Mouse (Mus musculus): ENCODE results near the gene Cbx5. TPM values are rescaled to one million over a fixed set of nuclear protein-coding genes. Genes with fewer than 3 reads are reported as not detected.
A peak's percentile ranks its signal among the peaks of the same experiment; 100 is the strongest.

The Cbx5 gene
- total RNA-seq, 2 experiments from 2014 or later, result 65.0 to 76.3 TPM

DNA sequence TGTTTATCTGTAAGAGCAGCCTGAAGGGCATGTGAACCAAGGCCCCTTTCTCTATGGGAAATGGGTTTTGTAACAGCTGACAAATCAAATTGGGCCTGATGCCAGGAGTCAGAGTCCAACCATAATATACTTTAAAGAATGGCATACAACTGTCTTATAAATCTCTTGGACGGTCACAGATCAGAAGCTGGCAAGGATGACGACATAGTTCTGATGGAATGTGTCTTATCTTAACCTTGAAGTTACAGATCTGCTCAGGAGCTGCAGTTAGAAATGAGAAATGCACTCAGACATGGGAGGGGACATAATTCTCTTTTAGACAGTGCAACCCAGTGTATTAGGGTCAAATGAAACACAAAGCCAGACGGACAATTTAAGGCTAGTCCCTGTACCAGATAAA lies 18.8 kb downstream of the Cbx5 start:
- peak; percentile 28 to 53 for DNase-seq (ENCODE audit: low spot score in 2 of 2)

- no peak for DNase-seq (ENCODE audit: low spot score in 2 of 2)
These were observed 23.6 kb downstream of the Cbx5 start for GRCm38 (mm10) chr15:103216052-103216451.

GRCm38 (mm10) chr15:103214971-103215907 lies 24.4 kb downstream of the Cbx5 start:
- peak; percentile 71 to 72 for DNase-seq (ENCODE audit: low spot score in 2 of 2)

GRCm38 (mm10) chr15:103214149-103214548 lies 25.5 kb downstream of the Cbx5 start:
- no peak for DNase-seq (ENCODE audit: low spot score in 2 of 2)

DNA sequence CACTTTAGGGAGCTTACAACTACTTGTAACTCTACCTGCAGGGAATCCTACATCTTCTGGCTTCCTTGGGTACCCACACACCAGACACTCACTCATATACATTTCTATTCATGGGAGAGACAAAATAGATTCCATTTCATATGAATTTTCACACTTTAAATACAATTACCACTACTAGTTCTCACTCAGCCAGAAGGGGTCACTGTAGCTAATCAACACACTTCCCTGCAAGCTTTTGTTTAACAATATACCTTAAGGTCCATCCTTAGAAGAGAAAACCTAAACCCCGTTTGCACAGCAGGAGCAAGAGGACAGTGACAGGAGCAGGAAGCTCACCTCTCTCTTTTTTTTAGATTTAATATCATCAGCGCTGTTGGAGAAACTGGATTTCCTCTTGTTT lies 34.5 kb downstream of the Cbx5 start:
- DNase-seq (ENCODE audit: low spot score in 2 of 2), result no peak

DNA sequence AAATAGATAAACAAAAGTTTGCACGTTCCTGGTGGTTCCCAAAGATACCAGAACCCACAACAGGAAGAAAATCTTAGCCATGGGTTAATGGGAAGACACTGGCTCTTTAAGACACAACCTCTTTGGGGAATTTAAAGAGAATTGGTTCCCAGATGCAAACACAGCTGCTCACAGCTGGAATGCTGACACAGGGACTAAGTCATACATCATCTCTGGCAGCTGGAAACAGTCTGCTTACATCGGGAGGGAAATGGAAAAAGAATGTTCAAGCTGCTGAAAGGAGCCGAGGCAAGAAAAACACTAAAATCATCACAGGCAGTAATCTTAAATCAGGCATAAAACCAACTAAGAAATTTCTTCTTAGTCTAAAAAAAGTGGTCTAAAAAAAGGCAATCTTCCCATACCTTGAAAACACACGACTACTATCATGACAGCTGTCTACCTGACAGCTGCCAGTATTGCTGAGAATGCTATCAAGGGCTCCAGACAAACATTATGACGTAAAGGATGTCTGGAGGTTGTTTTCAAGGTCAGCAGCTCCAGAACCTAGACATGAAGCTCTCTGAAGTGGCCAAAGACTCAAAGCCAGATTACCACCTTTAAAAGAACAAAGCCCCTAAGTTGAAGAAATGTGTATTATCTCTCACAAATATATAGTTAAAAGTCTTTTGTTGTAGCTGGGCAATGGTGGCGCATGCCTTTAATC lies 37.4 kb downstream of the Cbx5 start:
- DNase-seq (ENCODE audit: low spot score in 2 of 2), result no peak

GRCm38 (mm10) chr15:103197785-103198184 lies 41.8 kb downstream of the Cbx5 start:
- DNase-seq (ENCODE audit: low spot score in 2 of 2), result no peak

- no peak for DNase-seq (ENCODE audit: low spot score in 2 of 2)
These were observed 42.8 kb downstream of the Cbx5 start for GRCm38 (mm10) chr15:103196835-103197234.

DNA sequence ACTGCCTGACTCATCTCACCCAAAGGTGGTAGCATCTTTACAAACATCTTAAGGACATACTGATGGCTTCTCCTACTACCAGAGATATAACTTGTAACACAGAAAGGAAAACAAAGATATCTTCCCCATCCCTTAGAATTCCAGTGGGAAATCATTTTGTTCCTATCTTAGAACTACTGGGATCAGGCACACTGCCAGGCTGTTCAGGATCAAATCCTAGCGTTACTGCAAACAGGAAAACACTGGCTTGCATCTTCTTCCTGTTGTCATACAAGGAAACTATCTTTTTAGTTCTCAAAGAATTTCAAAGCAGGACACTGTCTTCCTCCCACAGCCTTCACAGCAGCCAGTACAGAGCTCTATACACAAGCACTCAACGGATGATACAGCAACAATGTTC lies 46.0 kb downstream of the Cbx5 start:
- no peak for DNase-seq (ENCODE audit: low spot score in 2 of 2)

- DNase-seq (ENCODE audit: low spot score in 2 of 2), result peak in 1 of 2 experiments; percentile 59
These were observed 48.8 kb downstream of the Cbx5 start for GRCm38 (mm10) chr15:103190531-103191462.

- no peak for DNase-seq (ENCODE audit: low spot score in 2 of 2)
These were observed 49.5 kb downstream of the Cbx5 start for GRCm38 (mm10) chr15:103190083-103190482.

GRCm38 (mm10) chr15:103187803-103188202 lies 51.8 kb downstream of the Cbx5 start:
- DNase-seq (ENCODE audit: low spot score in 2 of 2), result no peak

DNA sequence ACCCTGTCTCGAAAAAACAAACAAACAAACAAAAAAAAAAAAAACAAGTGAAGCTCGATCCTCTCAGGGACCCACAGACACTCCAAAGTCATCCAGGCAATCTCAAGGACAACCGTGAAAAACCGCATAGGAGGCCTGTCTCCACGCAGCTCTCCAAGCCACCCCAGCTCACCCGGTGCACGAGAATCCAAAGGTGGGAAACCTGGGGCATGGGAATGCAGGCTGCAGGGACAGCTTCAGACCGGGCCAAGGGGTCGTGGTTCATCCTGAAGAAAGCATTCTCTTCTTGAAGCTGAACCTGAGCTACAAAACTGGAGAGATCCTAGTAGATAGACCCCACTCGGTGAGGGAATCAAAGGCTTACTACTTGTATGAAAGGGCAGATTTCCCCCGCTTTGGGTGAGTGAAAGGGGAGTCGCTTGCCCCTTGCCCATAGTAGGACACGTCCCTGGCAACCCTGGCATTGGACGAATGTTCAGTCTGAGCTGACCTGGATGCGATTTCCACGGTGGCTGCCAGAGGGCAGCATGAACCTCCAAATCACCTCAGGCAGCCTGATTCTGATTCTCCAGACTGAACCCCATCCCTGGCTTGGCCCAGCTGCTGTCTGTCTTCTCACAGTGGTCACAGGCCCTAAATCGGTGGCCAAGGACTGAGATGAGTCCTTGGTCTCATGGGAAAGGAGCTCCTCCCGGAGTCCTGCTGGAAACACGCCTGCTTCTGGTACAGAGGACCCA lies 54.0 kb downstream of the Cbx5 start:
- no peak for DNase-seq (ENCODE audit: low spot score in 2 of 2)

GRCm38 (mm10) chr15:103183651-103184610 lies 55.7 kb downstream of the Cbx5 start:
- no peak for DNase-seq (ENCODE audit: low spot score in 2 of 2)

DNA sequence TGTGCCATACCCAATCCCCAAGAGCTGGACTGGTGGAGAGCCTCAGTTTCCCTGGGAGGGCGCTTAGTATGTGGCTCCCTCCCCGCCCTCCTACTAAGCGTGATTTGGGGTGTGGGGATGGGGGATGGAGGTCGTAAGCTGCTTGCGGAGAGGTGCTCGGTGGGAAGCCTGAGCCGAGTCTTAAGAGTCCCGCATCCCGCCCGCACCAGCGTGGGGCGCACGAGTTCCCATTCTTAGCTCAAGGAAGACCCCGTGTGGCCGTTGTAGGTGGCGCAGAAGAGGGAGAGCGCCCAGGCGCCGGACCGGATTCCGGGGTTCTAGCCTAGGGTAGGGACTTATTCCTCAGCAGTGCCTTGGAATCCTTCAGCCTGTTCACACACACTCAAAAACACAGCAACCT lies 56.5 kb downstream of the Cbx5 start:
- peak; percentile 49 to 61 for DNase-seq (ENCODE audit: low spot score in 2 of 2)

DNA sequence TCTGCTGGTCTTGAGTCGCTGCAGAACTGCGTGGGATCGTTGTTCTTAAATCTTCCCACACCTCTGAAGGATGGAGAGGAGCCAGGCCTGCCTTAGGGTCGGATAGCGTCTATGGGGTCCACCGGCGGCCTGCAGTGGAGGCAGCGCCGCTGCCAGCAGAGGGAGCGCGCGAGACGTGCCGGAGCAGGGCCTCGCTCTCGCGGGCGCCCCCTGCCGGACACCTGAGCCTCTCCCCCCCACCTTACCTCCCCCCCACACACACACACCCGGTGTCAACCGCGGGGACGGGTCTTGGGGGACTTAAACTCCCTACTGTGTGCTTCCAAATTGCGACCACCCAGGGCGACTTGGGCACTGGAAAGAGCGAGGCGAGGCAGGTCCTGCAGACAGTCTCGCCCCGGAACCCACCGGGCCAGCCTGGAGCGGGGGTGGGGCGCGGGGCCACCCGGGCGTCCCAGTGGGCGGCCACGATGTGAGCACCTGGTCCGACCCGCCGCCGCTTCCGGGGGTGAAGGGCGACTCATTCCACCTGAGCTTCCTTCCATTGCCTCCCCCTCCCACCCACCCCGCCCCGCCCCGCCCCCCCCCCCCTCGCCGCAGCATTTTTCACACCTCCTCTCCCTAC lies 57.3 kb downstream of the Cbx5 start:
- DNase-seq (ENCODE audit: low spot score in 2 of 2), result peak; percentile 87 to 93

GRCm38 (mm10) chr15:103180406-103180805 lies 59.2 kb downstream of the Cbx5 start:
- DNase-seq (ENCODE audit: low spot score in 2 of 2), result no peak

DNA sequence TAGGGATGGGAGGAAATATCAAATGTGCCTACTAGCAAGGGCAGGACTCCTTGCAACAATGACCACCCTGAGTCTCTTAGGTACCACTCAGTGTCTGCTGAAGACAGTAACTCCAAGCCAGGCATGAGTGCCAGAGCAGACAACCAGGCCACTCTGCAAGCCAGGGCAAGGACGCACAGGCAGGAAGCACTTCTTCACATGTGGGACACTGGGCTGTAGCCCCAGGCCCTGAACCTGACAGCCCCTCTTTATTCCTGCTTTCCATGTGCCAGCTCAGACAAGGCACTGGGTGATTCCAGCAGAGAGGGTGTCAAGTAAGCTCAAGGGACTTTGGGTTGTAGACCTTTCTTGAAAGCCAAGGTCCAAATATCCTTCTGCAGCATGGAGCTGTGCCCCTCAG lies 60.8 kb downstream of the Cbx5 start:
- DNase-seq (ENCODE audit: low spot score in 2 of 2), result no peak

- DNase-seq (ENCODE audit: low spot score in 2 of 2), result peak in 1 of 2 experiments; percentile 43
These were observed 61.5 kb downstream of the Cbx5 start for GRCm38 (mm10) chr15:103178137-103178536.
